Mouse (Mus musculus) myocyte (in vitro differentiated cells): ENCODE measurements at regions not wholly inside any gene's neighbourhood (a gene's known extent, or its start where the extent isn't known, plus 50 kb on each side); places are given as distances from the start of the nearest gene placed in this dataset.

ENCODE experiments used
- MYOD1 ChIP-seq, 3 experiments: IDR thresholded peaks; one replicate each; pipeline ENCODE4 v1.6.1; 2011; ENCODE audit warnings: control low read depth in 2 of 3, low read depth in 2 of 3, mild to moderate bottlenecking in 2 of 3, moderate library complexity in 1 of 3; ENCODE audit not compliant: insufficient read length in 2 of 3, control insufficient read depth in 1 of 3
- USF1 ChIP-seq: IDR thresholded peaks from one replicate; pipeline ENCODE4 v1.6.1; 2011; ENCODE audit warnings: low read depth, mild to moderate bottlenecking, control low read depth, moderate library complexity

DNA sequence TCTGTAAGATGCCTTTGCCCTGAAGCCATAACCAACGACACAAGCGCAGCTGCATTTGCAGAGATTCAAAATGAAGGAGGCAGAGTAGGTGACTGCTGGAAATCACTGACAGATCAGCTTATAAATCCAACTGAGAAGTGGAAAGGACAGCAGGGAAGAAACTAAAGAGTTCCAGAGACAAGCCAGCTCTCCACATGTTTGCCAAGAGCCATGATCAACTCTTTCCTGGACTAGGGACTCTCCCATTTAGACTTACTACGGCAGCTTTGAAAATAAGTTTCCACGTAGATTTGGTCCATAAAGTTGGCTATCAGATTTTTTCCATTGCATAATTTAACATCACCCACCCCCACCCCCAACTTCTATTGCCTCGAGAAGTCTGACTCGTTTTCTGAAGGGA, 269.7 kb downstream of the Ndfip2 start:
- TF ChIP-seq USF1 = no peak
- TF ChIP-seq MYOD1 (IDR thresholded peaks at IDR 0.05; ENCODE audit: control insufficient read depth in 1 of 3, insufficient read length in 2 of 3, low read depth in 2 of 3) = no peak
